Mouse (Mus musculus) left cerebral cortex, adult 8-10 months (tissue): ENCODE measurements around the gene Ggcx. TPM values are rescaled to one million over a fixed set of nuclear protein-coding genes. Genes with fewer than 3 reads are reported as not detected.
"Not testable (repeated sequence)": the region's sequence is repeated elsewhere in the genome, so short reads cannot be mapped to it uniquely, and the experiment has no call there.

Experiments used
- DNase-seq, 2 experiments: peaks; one replicate each; pipeline ENCODE4 v3.0.0; 2022; ENCODE audit warnings: low spot score in 2 of 2
- total RNA-seq, 4 experiments: library from RNA; stranded (reverse); gene quantifications; 2 replicates each; pipeline ENCODE4 v1.2.4; 2022

The Ggcx gene
- total RNA-seq, 4 experiments from 2014 or later = 20.3 to 24.7 (median 23.5) TPM

DNA sequence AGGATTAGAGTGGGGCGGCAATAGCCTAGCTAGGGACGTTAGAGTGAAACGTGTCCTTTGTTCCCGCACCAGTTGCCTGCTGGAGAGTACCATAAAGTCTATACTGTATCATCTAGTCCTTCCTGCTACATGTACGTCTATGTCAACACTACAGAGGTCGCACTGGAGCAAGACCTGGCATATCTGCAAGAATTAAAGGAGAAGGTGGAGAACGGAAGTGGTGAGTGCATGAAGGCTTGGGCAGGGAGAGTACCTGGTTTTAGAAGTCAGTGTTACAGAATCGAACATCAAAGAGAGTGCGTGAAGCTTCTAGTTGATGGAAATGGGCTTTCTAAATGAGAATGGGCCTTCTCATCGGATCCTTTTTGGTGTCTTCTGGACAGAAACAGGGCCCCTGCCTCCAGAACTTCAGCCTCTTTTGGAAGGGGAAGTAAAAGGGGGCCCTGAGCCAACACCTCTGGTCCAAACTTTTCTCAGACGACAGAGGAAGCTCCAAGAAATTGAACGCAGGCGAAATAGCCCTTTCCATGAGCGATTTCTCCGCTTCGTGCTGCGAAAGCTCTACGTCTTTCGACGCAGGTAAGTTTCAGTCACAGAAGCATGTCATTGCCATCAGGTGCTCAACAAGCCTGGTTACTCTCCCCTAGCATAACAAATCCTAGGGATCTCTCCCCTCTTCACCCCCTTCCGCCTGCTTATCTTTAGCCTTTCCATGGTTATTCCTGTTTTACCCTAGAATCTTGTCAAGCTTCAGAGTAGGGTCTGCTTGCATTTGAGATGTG lies 15.1 kb downstream of the Ggcx start:
- DNase-seq = no peak

- DNase-seq = no peak
Measured at GRCm38 (mm10) chr6:72430989-72431921, 17.1 kb downstream of the Ggcx start.

DNA sequence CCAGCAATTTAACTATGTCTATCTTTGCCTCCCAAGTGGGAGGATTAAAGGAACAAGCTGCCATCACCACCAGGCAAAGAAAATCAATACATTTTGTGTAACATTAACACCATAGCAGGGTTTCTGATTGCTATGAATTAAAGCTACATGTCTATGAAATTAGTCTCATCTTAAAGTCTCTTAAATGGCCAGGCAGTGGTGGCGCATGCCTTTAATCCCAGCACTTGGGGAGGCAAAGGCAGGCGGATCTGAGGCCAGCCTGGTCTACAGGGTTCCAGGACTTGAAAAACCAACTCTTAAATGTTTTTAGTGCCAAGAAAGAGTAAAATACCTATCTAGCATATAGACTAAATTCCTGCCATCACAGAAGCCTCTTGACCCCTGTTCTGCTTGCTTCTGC lies 18.0 kb downstream of the Ggcx start:
- no peak for DNase-seq

DNA sequence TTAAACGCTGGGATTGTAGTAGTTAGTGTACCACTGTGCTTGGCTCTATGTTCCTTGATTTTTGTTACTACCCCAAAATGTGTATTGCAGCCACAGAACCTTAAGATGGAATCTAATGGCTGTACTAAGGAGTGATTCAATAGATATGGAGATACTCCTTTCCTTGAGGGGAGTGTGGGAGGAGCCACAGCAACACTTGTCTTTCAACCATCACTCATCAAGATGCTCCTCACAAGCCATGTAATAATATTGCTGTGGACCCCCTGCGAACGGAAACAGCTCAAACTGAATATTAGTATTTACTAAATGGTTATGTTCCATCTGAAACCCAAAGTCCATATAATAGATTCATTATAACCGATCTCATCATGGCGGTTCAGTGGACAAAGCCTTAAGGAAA lies 24.1 kb downstream of the Ggcx start:
- DNase-seq = no peak

- peak; percentile 82 to 93 for DNase-seq
Measured at GRCm38 (mm10) chr6:72438862-72439354, 24.8 kb downstream of the Ggcx start.

GRCm38 (mm10) chr6:72439355-72440185 lies 25.5 kb downstream of the Ggcx start, which contains the start of gene Mat2a:
TSS of gene Mat2a (minus strand) at chr6:72439558.
- peak; percentile 93 to 95 for DNase-seq

DNA sequence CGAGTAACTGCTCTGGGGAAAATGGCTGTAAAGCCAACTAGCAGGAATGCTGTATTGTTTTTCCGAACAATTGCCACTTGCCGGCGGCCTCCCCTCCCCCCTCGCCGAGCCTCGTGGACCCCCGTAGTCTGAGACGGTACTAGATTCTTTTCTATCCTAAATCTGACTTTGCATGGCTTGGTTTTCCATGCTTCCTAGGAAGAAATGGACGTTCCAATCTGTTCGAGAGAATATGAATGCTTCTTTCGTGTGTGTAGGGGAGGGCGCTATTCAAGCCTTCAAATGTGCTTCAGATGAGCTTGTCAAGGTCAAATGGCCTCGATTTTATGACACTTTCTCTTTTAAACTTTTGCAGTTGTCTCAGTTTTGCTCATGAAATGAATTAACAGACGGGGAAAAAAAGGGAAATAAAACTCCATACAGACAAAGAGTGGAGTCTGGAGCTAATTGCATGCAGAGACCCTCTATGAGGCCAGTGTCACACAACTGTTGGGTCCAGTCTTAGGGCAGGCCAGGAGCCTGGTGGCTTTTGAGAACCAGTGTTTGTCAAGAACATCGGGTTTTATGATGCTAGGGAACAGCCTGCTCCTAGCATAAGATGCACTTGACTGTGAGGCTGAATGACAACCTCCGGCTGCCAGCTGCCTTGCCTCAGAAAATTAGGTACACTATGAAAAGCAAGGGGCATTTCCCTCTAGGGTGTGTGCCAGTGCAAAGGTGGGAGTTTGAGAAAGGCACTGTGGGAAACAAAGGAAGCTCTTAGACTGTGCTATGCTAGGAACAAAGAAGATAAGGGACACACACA lies 26.3 kb downstream of the Ggcx start:
- DNase-seq = peak in 1 of 2 experiments; percentile 40

DNA sequence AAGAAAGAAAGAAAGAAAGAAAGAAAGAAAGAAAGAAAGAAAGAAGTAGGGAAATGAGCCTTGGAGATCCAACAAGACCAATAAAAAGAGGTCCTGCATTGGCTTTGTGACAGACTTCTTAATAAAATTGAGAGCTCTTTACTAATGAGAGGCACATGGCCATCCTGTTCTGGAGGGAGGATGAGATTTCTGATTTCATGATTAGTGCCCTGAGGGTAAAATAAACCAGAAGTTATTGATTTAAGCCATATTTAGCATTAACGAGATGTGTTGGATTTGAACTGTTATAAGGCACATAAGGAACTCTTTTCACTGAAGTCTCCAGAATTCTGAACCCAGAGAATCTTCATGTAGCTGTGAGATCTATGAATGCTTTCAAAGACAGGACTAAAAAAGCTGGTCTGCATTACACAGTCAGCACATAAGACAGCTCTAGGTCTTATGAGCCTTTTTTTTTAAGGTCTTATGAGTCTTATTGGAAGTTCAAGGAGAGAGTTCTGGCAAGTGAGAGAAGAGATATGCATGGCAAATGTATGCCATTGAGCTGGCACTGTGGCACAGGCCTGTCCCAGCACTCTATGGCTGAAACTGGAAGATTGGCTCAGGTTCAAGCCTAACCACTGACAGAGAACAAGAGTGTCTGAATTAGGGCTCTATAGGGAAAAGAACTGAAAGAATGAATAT lies 29.0 kb downstream of the Ggcx start:
- no peak for DNase-seq

DNA sequence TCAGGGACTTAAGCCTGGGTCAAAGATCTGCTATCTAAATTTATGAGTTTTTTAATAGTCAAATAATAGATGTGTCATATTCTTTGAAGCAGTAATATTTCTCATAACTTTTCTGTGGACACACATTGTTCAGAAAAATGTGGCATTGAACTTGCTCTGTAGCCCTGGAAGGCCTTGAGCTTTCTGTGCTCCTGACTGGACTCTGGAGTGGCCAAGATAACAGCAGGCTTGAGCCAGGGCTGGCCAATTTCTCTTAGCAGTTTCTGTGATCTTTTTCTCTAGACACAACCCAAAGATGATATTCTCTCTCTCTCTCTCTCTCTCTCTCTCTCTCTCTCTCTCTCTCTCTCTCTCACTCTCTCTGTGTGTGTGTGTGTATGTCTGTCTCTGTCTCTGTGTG lies 30.9 kb downstream of the Ggcx start:
- no peak for DNase-seq

DNA sequence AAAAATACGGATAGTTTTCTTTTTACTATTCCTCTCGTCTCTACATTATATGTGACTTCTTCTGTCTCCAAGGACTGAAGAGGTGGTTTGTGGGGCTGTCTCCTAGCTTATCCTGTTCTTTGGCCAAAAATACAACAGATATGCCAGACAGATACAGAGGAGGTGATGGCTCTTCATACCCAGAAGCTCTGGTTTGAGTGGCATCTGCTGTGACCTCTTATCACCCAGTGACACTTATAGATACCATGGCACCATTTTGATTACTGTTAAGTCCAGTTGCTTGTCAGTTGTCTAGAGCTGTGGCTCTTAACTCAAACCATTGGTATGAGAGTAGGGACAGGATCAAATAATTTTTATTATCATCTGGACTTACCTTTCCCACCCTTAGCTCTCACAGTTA lies 33.4 kb downstream of the Ggcx start:
- DNase-seq = no peak

- not testable (repeated sequence) for DNase-seq
Measured at GRCm38 (mm10) chr6:72451778-72452177, 37.7 kb downstream of the Ggcx start.

DNA sequence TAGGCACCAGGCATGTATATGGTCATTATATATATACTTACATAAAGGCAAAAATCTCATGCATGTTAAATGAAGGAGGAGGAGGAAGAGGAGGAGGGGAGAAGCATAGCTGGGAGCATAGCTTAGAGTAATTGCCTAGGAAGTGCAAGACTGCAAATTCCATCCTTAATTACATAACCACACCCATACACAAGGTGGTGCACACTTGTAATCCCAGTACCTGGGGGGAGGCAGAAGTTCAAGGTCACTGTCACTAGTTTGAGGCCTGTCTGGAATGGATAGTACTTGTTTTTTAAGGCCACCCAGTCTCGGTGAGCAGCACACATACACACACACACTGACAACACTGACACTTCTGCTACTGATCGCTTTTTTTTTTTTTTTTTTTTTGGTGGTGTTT lies 38.2 kb downstream of the Ggcx start:
- DNase-seq = no peak

- DNase-seq = no peak
Measured at GRCm38 (mm10) chr6:72453578-72453977, 39.5 kb downstream of the Ggcx start.

GRCm38 (mm10) chr6:72454072-72454746 lies 40.1 kb downstream of the Ggcx start:
- DNase-seq = no peak

DNA sequence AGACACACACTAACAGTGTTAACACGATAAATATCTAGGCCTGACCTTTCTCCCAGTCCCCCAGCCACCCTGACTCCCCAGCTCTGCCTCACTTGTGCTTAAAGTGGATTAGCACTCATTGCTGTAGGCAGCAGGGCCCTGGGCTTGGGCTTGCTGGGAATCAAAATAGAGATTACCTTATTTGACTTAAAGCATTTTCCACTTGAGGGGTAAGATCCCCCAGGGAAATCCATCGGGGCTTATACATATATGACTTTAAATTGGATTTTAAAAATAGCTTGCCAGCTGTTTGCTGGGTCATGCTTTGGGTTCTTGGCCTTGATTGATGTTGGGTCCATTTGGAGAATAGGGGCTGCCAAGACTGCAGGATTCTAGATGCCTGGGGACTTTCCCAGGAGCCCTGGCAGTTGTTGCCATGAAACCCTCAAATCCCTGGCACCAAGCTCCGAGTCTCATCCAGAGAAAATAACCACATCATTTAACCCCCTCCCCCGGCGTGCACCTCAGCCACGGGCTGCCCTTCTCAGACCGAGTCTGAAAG lies 40.8 kb downstream of the Ggcx start:
- DNase-seq = no peak

GRCm38 (mm10) chr6:72456567-72456966 lies 42.5 kb downstream of the Ggcx start:
- DNase-seq = no peak

- DNase-seq = no peak
Measured at GRCm38 (mm10) chr6:72458418-72458817, 44.3 kb downstream of the Ggcx start.

- DNase-seq = no peak
Measured at GRCm38 (mm10) chr6:72458921-72459320, 44.8 kb downstream of the Ggcx start.
